Mouse (Mus musculus) liver, embryonic 14.5 days (tissue): ENCODE data around the gene Clip1. TPM values are rescaled to one million over a fixed set of nuclear protein-coding genes. Genes with fewer than 3 reads are reported as not detected.

Source experiments
- ATAC-seq: fragments of 200-750 bp; cut with Nextera tagmentation; 2 replicates; pipeline ENCODE4 v1.8.0; 2017; ENCODE audit warnings: moderate number of reproducible peaks, mild to moderate bottlenecking, moderate library complexity; ENCODE audit not compliant: insufficient read depth
- DNase-seq, 3 experiments: peaks; one replicate each; pipeline ENCODE4 v3.0.0-alpha.2; 2012 to 2013; ENCODE audit warnings: low read depth in 3 of 3, low spot score in 3 of 3
- H3K27ac ChIP-seq: fragments of 300-500 bp; sonication (generic); 2 replicates; pipeline ENCODE4 v1.5.1; 2014; ENCODE audit warnings: moderate library complexity, mild to moderate bottlenecking, control low read depth, inconsistent platforms
- H3K27me3 ChIP-seq: fragments of 300-500 bp; sonication (generic); 2 replicates; pipeline ENCODE4 v1.6.1; 2014; ENCODE audit warnings: mild to moderate bottlenecking, low read length, moderate library complexity; ENCODE audit not compliant: control insufficient read depth, insufficient read depth
- H3K36me3 ChIP-seq: fragments of 300-500 bp; sonication (generic); replicated peaks from 2 replicates; pipeline ENCODE4 v1.6.1; 2014; ENCODE audit warnings: low read depth; ENCODE audit not compliant: control insufficient read depth, insufficient read depth
- H3K4me1 ChIP-seq, 2 experiments: fragments of 200-500 bp in 1 of 2; fragments of 300-500 bp in 1 of 2; sonication (generic) in 1 of 2; replicated peaks; 2 replicates each; pipeline ENCODE4 v1.6.1; 2012 to 2014; ENCODE audit warnings: antibody characterized with exemption in 1 of 2, inconsistent platforms in 1 of 2, low read length in 1 of 2; ENCODE audit not compliant: control insufficient read depth in 2 of 2, insufficient read depth in 2 of 2
- H3K4me2 ChIP-seq: fragments of 300-500 bp; sonication (generic); 2 replicates; pipeline ENCODE4 v1.6.1; 2014; ENCODE audit warnings: low read depth, mild to moderate bottlenecking, control low read depth, moderate library complexity
- H3K4me3 ChIP-seq, 2 experiments: fragments of 200-500 bp in 1 of 2; fragments of 300-500 bp in 1 of 2; sonication (generic) in 1 of 2; 2 replicates each; pipeline ENCODE4 v1.5.1; 2012 to 2014; ENCODE audit warnings: low read depth in 2 of 2, low read length in 2 of 2, mild to moderate bottlenecking in 2 of 2, control low read depth in 1 of 2, inconsistent platforms in 1 of 2, moderate library complexity in 1 of 2; ENCODE audit not compliant: insufficient read depth in 1 of 2
- H3K9ac ChIP-seq: fragments of 300-500 bp; sonication (generic); replicated peaks from 2 replicates; pipeline ENCODE4 v1.6.1; 2014; ENCODE audit warnings: mild to moderate bottlenecking, control low read depth, moderate library complexity
- H3K9me3 ChIP-seq: fragments of 300-500 bp; sonication (generic); 2 replicates; pipeline ENCODE4 v1.6.1; 2016; ENCODE audit warnings: low read length, mixed read lengths; ENCODE audit not compliant: control insufficient read depth
- CTCF ChIP-seq: IDR thresholded peaks from 2 replicates; pipeline ENCODE4 v1.5.1; 2016; ENCODE audit warnings: antibody characterized with exemption, low read depth, control low read depth
- EP300 ChIP-seq: IDR thresholded peaks from 2 replicates; pipeline ENCODE4 v1.6.1; 2016; ENCODE audit warnings: antibody characterized with exemption, low read depth
- WGBS: fragments of 180-500 bp; shearing (Covaris S2); extraction: QIAGEN DNeasy Blood & Tissue Kit; methylation state at CpG from one replicate; pipeline ENCODE4 v1.1.7; 2014; ENCODE audit not compliant: insufficient replicate concordance; 5-methylcytosine and 5-hydroxymethylcytosine counted together
- polyA plus RNA-seq, 2 experiments: library from polyadenylated mRNA; depleted of rRNA in 1 of 2; stranded (reverse) in 1 of 2; unstranded in 1 of 2; fragments of >200 nt; fragmentation: Nextera tagmentation in 1 of 2; extraction: Ambion mirVana in 1 of 2; gene quantifications; 2 replicates each; pipeline versions ENCODE4 v1.2.1 to v1.2.3; 2012 to 2014

Clip1 gene
- polyA plus RNA-seq, 2 experiments = 6.1 to 6.6 TPM

DNA sequence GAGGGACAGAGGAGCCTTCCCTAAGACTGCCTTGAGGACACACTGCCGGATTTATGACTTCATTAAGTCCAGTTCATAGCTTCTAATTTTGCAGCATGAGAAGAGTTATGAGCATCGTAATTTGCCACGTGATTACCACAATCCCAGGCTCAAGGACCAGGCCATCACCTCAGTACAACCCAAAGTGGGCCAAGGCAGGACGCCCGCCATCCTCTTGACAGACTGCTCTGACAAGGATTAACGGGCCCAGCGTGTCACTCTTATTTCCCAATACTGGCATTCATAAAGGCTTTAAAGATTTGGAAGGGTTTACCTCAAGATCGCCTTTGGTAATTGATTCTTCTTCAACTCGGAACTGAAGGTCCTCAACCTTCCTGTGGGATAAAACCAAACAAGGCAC is 44.2 kb downstream of the Clip1 start:
- Histone ChIP-seq H3K27ac (no peak overlapping the region), H3K9ac (no peak overlapping the region), H3K4me1 (no peaks in the 10 kb centered on the region), H3K4me2 (no peak overlapping the region), H3K4me3 (no peak overlapping the region), H3K9me3 (no peaks in the 10 kb centered on the region), H3K27me3 (no peaks in the 10 kb centered on the region), H3K36me3 (peaks cover 3% of the 10 kb centered on the region; the same call in 1 of the 2 replicates)
- TF ChIP-seq EP300 (no peak), CTCF (no peak)
- no peak for DNase-seq
- ATAC-seq = no peak
- WGBS = 82% methylated on average over 9 of the region's 9 CpGs

DNA sequence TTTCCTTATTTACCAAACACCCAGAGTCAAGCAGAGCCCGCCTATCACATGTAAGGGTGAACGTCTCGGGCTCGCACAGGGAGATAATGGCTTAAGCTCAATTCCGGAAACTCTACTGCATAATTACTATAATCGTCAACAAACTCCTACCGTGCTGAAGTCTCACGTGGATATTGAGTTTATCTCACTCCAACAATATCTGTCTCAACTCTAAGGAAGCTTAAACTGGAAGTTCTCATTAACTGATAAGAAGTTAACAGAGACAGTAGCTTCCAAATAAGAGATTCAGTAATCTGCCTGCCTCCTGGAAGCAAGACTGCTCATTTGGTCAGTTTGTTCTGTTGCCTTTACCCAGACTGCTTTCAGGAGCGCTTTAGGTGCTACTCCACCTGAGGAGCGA is 53.2 kb downstream of the Clip1 start:
- no peaks in the 10 kb centered on the region for H3K9me3 ChIP-seq
- H3K4me3 ChIP-seq = no peak overlapping the region
- no peaks in the 10 kb centered on the region for H3K36me3 ChIP-seq
- TF ChIP-seq CTCF = no peak
- TF ChIP-seq EP300 = no peak
- no peak overlapping the region for H3K9ac ChIP-seq
- no peak overlapping the region for H3K4me2 ChIP-seq
- peaks cover 0 to 6% of the 10 kb centered on the region in 2 experiments; a peak in 2 of 4 replicates for H3K4me1 ChIP-seq
- 38% methylated on average over 10 of the region's 10 CpGs for WGBS
- no peaks in the 10 kb centered on the region for H3K27me3 ChIP-seq
- ATAC-seq (no peak), DNase-seq (no peak)
- no peak overlapping the region for H3K27ac ChIP-seq

DNA sequence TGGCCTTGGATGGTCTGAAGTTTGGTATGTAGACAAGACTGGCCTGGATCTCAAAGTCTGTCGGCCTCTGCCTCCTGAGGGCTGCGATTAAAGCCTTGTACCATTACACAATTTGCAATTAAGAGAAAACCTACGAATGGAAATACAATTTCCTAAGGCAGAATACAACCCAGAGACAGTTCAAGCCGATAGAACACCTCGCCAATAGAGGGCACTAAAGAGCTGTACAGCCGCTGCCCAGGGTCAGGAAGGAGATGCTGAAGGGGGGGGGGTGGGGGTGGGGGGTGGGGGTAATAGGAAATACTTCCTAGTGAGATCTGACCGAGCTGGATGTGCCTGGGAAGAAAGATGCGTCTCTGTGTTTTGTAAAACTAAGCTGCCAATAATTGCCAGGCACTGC is 57.8 kb downstream of the Clip1 start:
- TF ChIP-seq CTCF (peak; percentile 63), EP300 (no peak)
- no peak for ATAC-seq

DNA sequence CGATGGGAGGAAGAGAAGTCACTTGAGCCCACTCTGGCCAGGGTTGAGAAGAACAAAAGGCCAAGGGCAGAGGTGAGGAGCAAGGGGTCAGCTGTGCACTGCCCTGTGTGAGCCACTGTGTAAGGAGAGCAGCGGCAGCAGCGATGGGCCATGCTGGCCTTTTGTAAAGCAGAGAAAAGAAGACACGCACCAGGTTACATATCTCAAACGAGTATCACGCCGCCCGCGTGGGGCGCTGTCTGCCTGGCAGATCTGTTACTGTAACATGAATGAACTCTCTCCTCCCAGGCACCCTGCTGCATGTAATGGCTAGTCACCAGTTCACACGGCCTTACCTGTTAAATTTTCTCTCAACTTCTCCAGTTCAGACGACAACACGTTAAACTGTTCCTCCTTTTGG is 62.0 kb downstream of the Clip1 start:
- H3K9ac ChIP-seq = no peak overlapping the region
- no peak overlapping the region for H3K27ac ChIP-seq
- H3K9me3 ChIP-seq = no peaks in the 10 kb centered on the region
- no peak for TF ChIP-seq CTCF
- TF ChIP-seq EP300 = no peak
- no peak for ATAC-seq
- no peak for DNase-seq
- no peaks in the 10 kb centered on the region for H3K36me3 ChIP-seq
- WGBS = 82% methylated on average over 13 of the region's 13 CpGs
- H3K27me3 ChIP-seq = no peaks in the 10 kb centered on the region
- H3K4me3 ChIP-seq = no peak overlapping the region
- no peaks in the 10 kb centered on the region for H3K4me1 ChIP-seq
- H3K4me2 ChIP-seq = no peak overlapping the region

More for the DNA sequence above, 57.8 kb downstream of the Clip1 start:
- Histone ChIP-seq H3K27me3 (no peaks in the 10 kb centered on the region), H3K9ac (no peak overlapping the region), H3K9me3 (no peaks in the 10 kb centered on the region), H3K4me1 (peaks cover 0 to 6% of the 10 kb centered on the region in 2 experiments; a peak in 2 of 4 replicates), H3K4me3 (no peak overlapping the region), H3K4me2 (no peak overlapping the region), H3K36me3 (no peaks in the 10 kb centered on the region), H3K27ac (no peak overlapping the region)
- WGBS = 14% methylated on average over 8 of the region's 8 CpGs
- peak; percentile 22 to 30 (median 23) for DNase-seq

DNA sequence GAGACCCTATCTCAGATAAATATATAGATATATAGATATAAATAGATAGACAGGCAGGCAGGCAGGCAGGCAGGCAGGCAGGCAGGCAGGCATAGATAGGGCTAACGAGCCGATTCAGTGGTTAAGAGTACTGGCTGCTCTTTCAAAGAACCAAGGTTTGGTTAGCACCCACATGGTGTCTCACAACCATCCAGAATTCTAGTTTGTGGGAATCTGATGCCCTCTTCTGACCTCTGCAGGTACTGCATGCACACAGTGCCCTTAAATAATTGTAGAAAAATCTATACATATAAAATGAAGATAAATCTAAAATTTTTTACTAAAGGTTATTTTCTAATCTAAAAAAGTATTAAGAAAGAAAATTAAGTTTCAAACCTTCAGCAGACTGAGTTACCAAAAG is 65.9 kb downstream of the Clip1 start:
- H3K4me2 ChIP-seq = no peak overlapping the region
- no peaks in the 10 kb centered on the region; the same call in 1 of the 2 replicates for H3K36me3 ChIP-seq
- DNase-seq (peak in 1 of 3 experiments; percentile 23), ATAC-seq (no peak)
- no peak overlapping the region for H3K9ac ChIP-seq
- TF ChIP-seq CTCF = peak; percentile 63
- no peak for TF ChIP-seq EP300
- no peaks in the 10 kb centered on the region for H3K4me1 ChIP-seq
- no peaks in the 10 kb centered on the region for H3K9me3 ChIP-seq
- no peak overlapping the region for H3K27ac ChIP-seq
- H3K4me3 ChIP-seq = no peak overlapping the region
- whole genome bisulfite sequencing = 19% methylated on average over 2 of the region's 2 CpGs
- H3K27me3 ChIP-seq = no peaks in the 10 kb centered on the region
